Mouse (Mus musculus) embryo, embryonic 10 days (tissue): Measurements from ENCODE around the gene Osmr.
A peak's percentile ranks its signal among the peaks of the same experiment; 100 is the strongest.

Experiments
- DNase-seq: peaks from one replicate; pipeline ENCODE4 v3.0.0-alpha.2; 2015; ENCODE audit warnings: low spot score

Osmr gene

DNA sequence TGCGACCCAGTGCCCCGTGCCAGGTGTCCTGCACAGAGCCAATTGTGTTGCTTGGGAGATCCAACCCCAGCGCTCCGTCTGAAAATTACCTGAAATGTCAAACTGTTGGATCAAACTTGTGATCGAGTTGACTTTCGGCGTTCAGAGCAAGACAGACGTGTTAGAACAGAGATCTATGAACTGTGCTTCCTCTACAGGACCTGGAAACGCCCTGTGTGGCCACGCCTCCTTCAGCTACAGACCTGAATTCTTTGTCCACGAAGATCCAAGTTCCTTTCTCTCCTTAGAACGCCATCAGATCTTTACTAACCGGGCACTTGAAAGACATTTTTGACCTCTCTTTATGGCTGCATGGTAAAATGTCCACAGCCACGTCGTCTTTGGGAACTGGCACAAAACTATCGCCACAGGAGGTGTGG is at the start of gene Osmr:
Gene Osmr, minus strand, starts transcription at position 369 of the 419 bp plus-strand sequence.
- peak; percentile 31 for DNase-seq

DNA sequence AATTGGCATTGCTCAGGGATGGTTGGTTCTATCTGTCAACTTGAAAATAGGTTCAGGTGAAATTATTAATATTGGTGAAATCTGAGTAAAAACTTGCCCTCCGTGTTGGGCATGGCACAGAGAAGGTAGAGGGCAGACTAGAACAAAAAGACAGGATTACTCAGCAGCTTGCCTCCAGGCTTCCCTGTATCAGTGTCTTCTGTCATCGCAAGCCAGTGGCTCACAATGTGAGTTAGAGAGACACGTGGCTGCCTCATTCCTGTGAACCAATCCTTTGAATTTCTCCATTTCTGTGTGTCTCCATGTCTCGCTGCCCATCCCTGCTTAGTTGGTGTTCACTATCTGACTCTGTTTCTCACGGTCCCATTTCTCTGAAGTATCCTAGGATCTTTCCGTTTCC is 44.6 kb upstream of the Osmr start:
- no peak for DNase-seq

GRCm38 (mm10) chr15:6914163-6914562 is 39.4 kb upstream of the Osmr start:
- no peak for DNase-seq

DNA sequence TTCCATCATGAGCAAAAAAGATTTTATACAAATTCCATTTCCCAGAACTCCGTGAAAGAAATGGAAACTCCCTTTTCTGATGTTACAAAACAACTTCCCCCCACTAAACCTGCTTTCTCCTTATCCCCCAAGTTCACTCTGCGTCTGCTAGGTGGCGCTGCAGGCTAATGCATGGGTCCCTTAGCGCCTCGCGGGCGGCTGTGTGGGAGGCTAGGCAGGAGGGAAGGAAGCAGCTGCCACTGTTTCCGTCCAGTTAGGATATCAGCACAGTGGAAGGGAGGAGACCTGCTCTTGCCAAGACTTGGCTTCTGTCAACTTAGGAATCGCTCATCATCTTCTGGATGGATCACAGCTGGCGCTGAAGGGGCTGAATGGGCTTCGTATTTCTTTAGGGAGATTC is 34.9 kb upstream of the Osmr start:
- peak; percentile 93 for DNase-seq

- DNase-seq = no peak
Measured at GRCm38 (mm10) chr15:6909084-6909483, 34.3 kb upstream of the Osmr start.

GRCm38 (mm10) chr15:6908601-6909000 is 33.8 kb upstream of the Osmr start:
- DNase-seq = no peak

GRCm38 (mm10) chr15:6906260-6907047 is 31.7 kb upstream of the Osmr start:
- no peak for DNase-seq

DNA sequence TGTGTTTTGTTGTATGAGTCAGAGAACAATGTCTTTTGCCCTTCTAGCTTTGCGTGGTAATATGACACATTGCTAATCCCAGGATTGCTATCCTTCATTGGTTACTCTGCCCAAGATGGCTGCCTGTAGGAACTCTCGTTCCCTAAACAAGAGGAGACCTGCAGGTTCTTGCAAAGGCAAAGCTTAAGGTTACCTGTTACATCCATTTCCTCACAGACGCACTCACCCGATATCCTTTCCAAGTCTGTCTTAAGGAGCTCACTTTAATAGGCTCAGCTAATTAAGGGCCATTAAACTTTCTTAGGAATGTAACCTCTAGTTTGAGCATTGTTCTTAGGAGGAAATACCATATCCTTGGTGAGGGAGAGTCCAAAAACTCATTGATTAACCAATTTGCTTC is 31.0 kb upstream of the Osmr start:
- DNase-seq = no peak

GRCm38 (mm10) chr15:6903286-6903975 is 28.7 kb upstream of the Osmr start:
- DNase-seq = no peak

GRCm38 (mm10) chr15:6901982-6902639 is 27.3 kb upstream of the Osmr start:
- DNase-seq = no peak

DNA sequence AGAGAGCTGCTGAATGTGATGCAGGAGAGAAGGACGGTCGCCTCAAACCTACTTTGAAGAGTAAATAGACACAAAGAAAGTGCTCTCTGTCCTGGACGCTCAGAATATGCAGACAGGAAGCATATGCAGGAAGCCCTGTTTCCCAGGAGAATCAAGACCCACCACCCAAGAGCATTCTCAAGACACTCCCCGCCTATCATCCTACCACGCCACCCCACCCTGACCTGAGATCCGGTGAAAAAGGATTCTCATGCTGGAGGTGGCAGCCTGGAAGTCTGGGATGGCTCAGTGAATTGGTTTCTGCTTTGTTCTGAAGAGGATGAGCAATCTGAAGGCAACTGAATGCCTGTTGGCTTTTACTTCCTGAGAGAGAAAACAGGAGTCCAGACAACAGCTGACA is 26.5 kb upstream of the Osmr start:
- no peak for DNase-seq

DNA sequence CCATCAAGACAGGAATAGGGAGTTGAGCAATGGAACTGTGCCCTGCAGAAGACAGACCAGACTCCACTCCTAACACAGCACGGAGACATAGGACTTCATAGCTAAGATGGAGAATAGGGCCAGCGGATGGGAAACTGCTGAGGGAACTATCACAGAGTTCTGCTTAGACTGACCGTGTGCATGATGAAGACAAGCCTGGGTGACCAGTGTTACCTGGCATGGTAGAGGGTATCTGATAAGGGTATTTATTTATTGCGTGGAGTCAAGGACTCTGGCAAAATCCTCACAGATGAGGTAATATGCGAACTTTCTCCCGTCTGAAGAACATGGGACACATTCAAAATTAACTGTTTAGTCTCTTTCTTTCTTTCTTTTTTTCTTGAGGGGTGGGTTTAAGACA is 9.5 kb upstream of the Osmr start:
- no peak for DNase-seq

- DNase-seq = peak; percentile 26
Measured at GRCm38 (mm10) chr15:6883816-6884215, 9.0 kb upstream of the Osmr start.

- no peak for DNase-seq
Measured at GRCm38 (mm10) chr15:6883091-6883490, 8.3 kb upstream of the Osmr start.

- peak; percentile 48 for DNase-seq
Measured at GRCm38 (mm10) chr15:6882180-6882579, 7.4 kb upstream of the Osmr start.

- no peak for DNase-seq
Measured at GRCm38 (mm10) chr15:6881211-6881610, 6.4 kb upstream of the Osmr start.

DNA sequence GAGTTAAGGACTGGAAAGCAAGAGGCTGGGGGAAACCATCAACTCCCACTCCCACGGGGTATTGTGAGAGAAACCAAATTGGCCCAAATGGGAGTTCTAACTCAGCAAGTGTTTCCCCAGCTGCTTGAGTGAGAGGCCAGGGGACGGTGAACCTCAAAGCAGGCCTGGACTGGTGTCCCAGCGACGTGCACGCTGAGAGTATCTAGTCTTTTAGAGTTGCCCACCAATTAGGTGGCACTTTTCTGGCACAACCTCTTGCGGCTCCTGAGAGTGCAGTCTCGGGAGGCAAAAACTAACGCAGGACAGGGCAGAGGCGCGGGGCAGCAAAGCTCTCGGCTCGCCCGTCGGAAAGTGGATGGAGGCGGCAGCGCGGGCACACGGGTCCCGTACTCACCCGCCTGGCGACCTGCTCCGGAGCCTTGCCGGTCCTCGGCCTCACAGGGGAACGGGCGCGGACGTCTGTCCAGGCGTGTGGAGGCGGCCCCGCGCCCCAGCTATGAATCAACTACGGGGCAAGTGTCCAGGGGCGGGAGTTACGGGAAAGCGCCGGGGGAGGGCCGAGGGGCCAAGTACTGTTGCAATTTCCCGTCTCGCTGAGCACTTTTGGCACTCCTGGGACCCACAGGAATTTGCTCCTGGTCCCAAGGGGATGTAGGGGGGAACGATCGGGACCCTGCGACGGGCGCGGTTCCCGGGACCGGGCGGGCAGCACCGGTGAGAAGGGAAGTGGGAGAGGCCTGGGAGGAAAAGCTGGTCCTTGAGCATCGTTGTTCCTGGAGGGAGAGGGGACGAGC is 765 bp downstream of the Osmr start:
- peak; percentile 24 for DNase-seq

- DNase-seq = peak; percentile 34
Measured at GRCm38 (mm10) chr15:6873154-6873806, 1.5 kb downstream of the Osmr start.

GRCm38 (mm10) chr15:6871621-6872359 is 3.0 kb downstream of the Osmr start:
- DNase-seq = no peak

- DNase-seq = no peak
Measured at GRCm38 (mm10) chr15:6866888-6867287, 7.9 kb downstream of the Osmr start.

- no peak for DNase-seq
Measured at GRCm38 (mm10) chr15:6862125-6862524, 12.6 kb downstream of the Osmr start.
